In the genomic region with DNA sequence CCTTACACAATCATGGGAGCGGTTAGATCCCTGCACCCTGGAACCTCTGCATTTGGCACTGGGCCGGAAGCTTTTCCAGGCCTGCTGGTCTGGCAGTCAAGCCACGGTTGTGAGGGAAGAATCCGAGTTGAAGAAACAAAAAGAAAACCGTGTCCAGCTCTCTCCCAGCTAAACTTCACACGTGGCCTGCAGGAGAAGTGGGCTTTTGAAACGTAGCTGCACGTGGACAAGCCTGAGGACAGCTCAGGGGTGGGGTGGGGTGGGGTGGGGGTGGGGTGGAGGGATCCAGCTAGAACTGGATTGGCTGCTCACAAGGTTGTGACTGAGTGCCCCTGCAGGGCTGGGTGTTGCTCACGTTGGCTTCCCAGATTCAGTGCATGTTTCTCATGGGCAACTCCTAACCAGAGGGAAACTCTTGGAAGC, we compare ENCODE assay signal across 10 mouse cellular contexts. TPM values are rescaled to one million over a fixed set of nuclear protein-coding genes. Genes with fewer than 3 reads are reported as not detected.
A peak's percentile ranks its signal among the peaks of the same experiment; 100 is the strongest.
DNase-seq lines count a peak whose midpoint lies in the region; ATAC-seq and TF ChIP-seq lines count a peak whose summit lies in the region.
"Had no signal": no experiment of that assay in that cellular context is flagged by ENCODE, and none has a peak within 500 bp of the region (broad histone marks: within the 10 kb centered on the region; RNA-seq: fewer than 3 reads in every experiment).

No protein-coding gene starts in this region.

- H3K9me3 ChIP-seq in midbrain, postnatal 0 days (ENCODE audit: low read length) = no peaks in the 10 kb centered on the region
- no peaks in the 10 kb centered on the region for H3K9me3 ChIP-seq in midbrain, embryonic 14.5 days (ENCODE audit: control insufficient read depth, low read length)
- H3K9me3 ChIP-seq in kidney, embryonic 15.5 days (replicated peaks) = no peaks in the 10 kb centered on the region

- no peak for TF ChIP-seq CTCF in midbrain, postnatal 0 days (IDR thresholded peaks at IDR 0.05)

- DNase-seq in midbrain, postnatal 0 days (ENCODE audit: low spot score) = peak; percentile 25
- no peak for DNase-seq in midbrain, embryonic 14.5 days
- peak; percentile 64 to 68 for DNase-seq in heart, adult 9 months (ENCODE audit: low spot score in 2 of 2)
- DNase-seq in lung, postnatal 4 days = peak; percentile 53 to 74
- no peak for DNase-seq in testis, postnatal 10 days (ENCODE audit: low spot score)
- no peak for DNase-seq in thymus, postnatal 36 days
- DNase-seq in thymus, postnatal 0 days (ENCODE audit: low spot score) = no peak

- no peak overlapping the region for H3K4me3 ChIP-seq in midbrain, postnatal 0 days (ENCODE audit: low read depth, low read length)
- H3K4me3 ChIP-seq in midbrain, embryonic 14.5 days (replicated peaks; ENCODE audit: low read depth, low read length) = no peak overlapping the region
- H3K4me3 ChIP-seq in kidney, embryonic 15.5 days (replicated peaks) = no peak overlapping the region

- H3K27me3 ChIP-seq in midbrain, postnatal 0 days (ENCODE audit: insufficient read depth, low read length) = no peaks in the 10 kb centered on the region
- H3K27me3 ChIP-seq in midbrain, embryonic 14.5 days (ENCODE audit: control insufficient read depth, insufficient read depth, low read length) = no peaks in the 10 kb centered on the region
- no peaks in the 10 kb centered on the region for H3K27me3 ChIP-seq in kidney, embryonic 15.5 days

- no peak overlapping the region for H3K9ac ChIP-seq in midbrain, postnatal 0 days (replicated peaks; ENCODE audit: low read length, poor library complexity, severe bottlenecking)
- H3K9ac ChIP-seq in midbrain, embryonic 14.5 days (replicated peaks; ENCODE audit: low read length) = no peak overlapping the region
- no peak overlapping the region for H3K9ac ChIP-seq in kidney, embryonic 15.5 days

- peaks cover 8% of the 10 kb centered on the region; the same call in 1 of the 2 replicates for H3K36me3 ChIP-seq in midbrain, postnatal 0 days (ENCODE audit: insufficient read depth, low read length)
- peaks cover 12% of the 10 kb centered on the region for H3K36me3 ChIP-seq in midbrain, embryonic 14.5 days (ENCODE audit: control insufficient read depth, insufficient read depth, low read length)
- no peaks in the 10 kb centered on the region for H3K36me3 ChIP-seq in kidney, embryonic 15.5 days

- ATAC-seq in midbrain, postnatal 0 days (ENCODE audit: low FRiP score) = no peak; the same call in 1 of the 2 replicates
- no peak for ATAC-seq in midbrain, embryonic 14.5 days (ENCODE audit: low FRiP score, low TSS enrichment)
- peak; percentile 76; the same call in 1 of the 2 replicates for ATAC-seq in kidney, embryonic 15.5 days (replicated peaks; ENCODE audit: low FRiP score)

- no peak overlapping the region for H3K27ac ChIP-seq in midbrain, postnatal 0 days (ENCODE audit: low read depth, low read length)
- no peak overlapping the region for H3K27ac ChIP-seq in midbrain, embryonic 14.5 days (replicated peaks; ENCODE audit: low read depth, low read length)
- no peak overlapping the region for H3K27ac ChIP-seq in kidney, embryonic 15.5 days

- no peak overlapping the region for H3K4me2 ChIP-seq in midbrain, postnatal 0 days (ENCODE audit: low read depth, low read length, poor library complexity, severe bottlenecking)
- H3K4me2 ChIP-seq in midbrain, embryonic 14.5 days (ENCODE audit: low read length) = no peak overlapping the region
- H3K4me2 ChIP-seq in kidney, embryonic 15.5 days = no peak overlapping the region

- no peaks in the 10 kb centered on the region for H3K4me1 ChIP-seq in midbrain, postnatal 0 days (ENCODE audit: insufficient read depth, low read length)
- H3K4me1 ChIP-seq in midbrain, embryonic 14.5 days (ENCODE audit: control insufficient read depth, insufficient read depth, low read length) = no peaks in the 10 kb centered on the region
- no peaks in the 10 kb centered on the region for H3K4me1 ChIP-seq in kidney, embryonic 15.5 days

- WGBS in midbrain, postnatal 0 days = 24% methylated on average over 9 of the region's 9 CpGs
- 28% methylated on average over 9 of the region's 9 CpGs for WGBS in midbrain, embryonic 14.5 days
- 30% methylated on average over 9 of the region's 9 CpGs for WGBS in kidney, embryonic 15.5 days

RNA-seq across cellular contexts. Expression of a gene that starts 5.3 kb away (rescaled TPM):
- 0.09 TPM in 1 of 2 replicates, not detected in the other for total RNA-seq in midbrain, postnatal 0 days (2014; rRNA removed)
- polyA plus RNA-seq in midbrain, postnatal 0 days (2015; fragmentation: Nextera tagmentation; extraction: Ambion mirVana) = not detected in 2 replicates
- polyA plus RNA-seq in midbrain, embryonic 14.5 days (2014; fragmentation: Nextera tagmentation; extraction: Ambion mirVana) = not detected in 2 replicates
- not detected in 2 replicates for polyA plus RNA-seq in kidney, embryonic 15.5 days (2015; fragmentation: Nextera tagmentation; extraction: Ambion mirVana)
- not detected in 2 replicates for polyA plus RNA-seq in thymus, postnatal 0 days (2015; fragmentation: Nextera tagmentation; extraction: Ambion mirVana)
- total RNA-seq: gastrocnemius, postnatal 4 days had no signal
- polyA plus RNA-seq: liver, embryonic 16.5 days had no signal

RNA-seq across cellular contexts. Expression of a gene that starts 14.8 kb away (rescaled TPM):
- total RNA-seq in midbrain, postnatal 0 days (2014; rRNA removed) = not detected in 2 replicates
- not detected in 2 replicates for polyA plus RNA-seq in midbrain, postnatal 0 days (2015; fragmentation: Nextera tagmentation; extraction: Ambion mirVana)
- polyA plus RNA-seq in midbrain, embryonic 14.5 days (2014; fragmentation: Nextera tagmentation; extraction: Ambion mirVana) = 0.16 TPM in 1 of 2 replicates, not detected in the other
- polyA plus RNA-seq in kidney, embryonic 15.5 days (2015; fragmentation: Nextera tagmentation; extraction: Ambion mirVana) = not detected in 2 replicates
- not detected in 2 replicates for polyA plus RNA-seq in thymus, postnatal 0 days (2015; fragmentation: Nextera tagmentation; extraction: Ambion mirVana)
- total RNA-seq: gastrocnemius, postnatal 4 days had no signal
- polyA plus RNA-seq: liver, embryonic 16.5 days had no signal

RNA-seq across cellular contexts. Expression of a gene that starts 26.3 kb away (rescaled TPM):
- 0.09 TPM in 1 of 2 replicates, not detected in the other for total RNA-seq in midbrain, postnatal 0 days (2014; rRNA removed)
- polyA plus RNA-seq in midbrain, postnatal 0 days (2015; fragmentation: Nextera tagmentation; extraction: Ambion mirVana) = 1.4 and 1.5 TPM in 2 replicates
- 2.7 and 2.9 TPM in 2 replicates for polyA plus RNA-seq in midbrain, embryonic 14.5 days (2014; fragmentation: Nextera tagmentation; extraction: Ambion mirVana)
- polyA plus RNA-seq in kidney, embryonic 15.5 days (2015; fragmentation: Nextera tagmentation; extraction: Ambion mirVana) = 2.7 and 3.3 TPM in 2 replicates
- polyA plus RNA-seq in thymus, postnatal 0 days (2015; fragmentation: Nextera tagmentation; extraction: Ambion mirVana) = 3.2 and 3.3 TPM in 2 replicates

RNA-seq across cellular contexts. Expression of a gene that starts 26.5 kb away (rescaled TPM):
- total RNA-seq in midbrain, postnatal 0 days (2014; rRNA removed) = 28.7 and 30.0 TPM in 2 replicates
- polyA plus RNA-seq in midbrain, postnatal 0 days (2015; fragmentation: Nextera tagmentation; extraction: Ambion mirVana) = 9.3 and 13.7 TPM in 2 replicates
- 11.2 and 13.3 TPM in 2 replicates for polyA plus RNA-seq in midbrain, embryonic 14.5 days (2014; fragmentation: Nextera tagmentation; extraction: Ambion mirVana)
- 2.7 and 3.6 TPM in 2 replicates for polyA plus RNA-seq in kidney, embryonic 15.5 days (2015; fragmentation: Nextera tagmentation; extraction: Ambion mirVana)
- polyA plus RNA-seq in thymus, postnatal 0 days (2015; fragmentation: Nextera tagmentation; extraction: Ambion mirVana) = 0.76 and 1.1 TPM in 2 replicates

RNA-seq across cellular contexts. Expression of a gene that starts 31.7 kb away (rescaled TPM):
- 1.1 TPM in 2 replicates for total RNA-seq in midbrain, postnatal 0 days (2014; rRNA removed)
- 0.72 and 1.1 TPM in 2 replicates for polyA plus RNA-seq in midbrain, postnatal 0 days (2015; fragmentation: Nextera tagmentation; extraction: Ambion mirVana)
- polyA plus RNA-seq in midbrain, embryonic 14.5 days (2014; fragmentation: Nextera tagmentation; extraction: Ambion mirVana) = 0.20 and 0.30 TPM in 2 replicates
- 0.77 and 1.0 TPM in 2 replicates for polyA plus RNA-seq in kidney, embryonic 15.5 days (2015; fragmentation: Nextera tagmentation; extraction: Ambion mirVana)
- 1.1 and 1.5 TPM in 2 replicates for polyA plus RNA-seq in thymus, postnatal 0 days (2015; fragmentation: Nextera tagmentation; extraction: Ambion mirVana)

Comparison
In these comparisons a context has a peak if more than half of its experiments do, and no peak if none do; other contexts are left out.
1. DNase-seq: peak in midbrain, postnatal 0 days (single experiment), heart, adult 9 months (2 of 2) and lung, postnatal 4 days (2 of 2); none in midbrain, embryonic 14.5 days (single experiment), testis, postnatal 10 days (single experiment), thymus, postnatal 36 days (0 of 2) and thymus, postnatal 0 days (single experiment).